Mouse (Mus musculus): ENCODE measurements around the gene Evc2. TPM values are rescaled to one million over a fixed set of nuclear protein-coding genes. Genes with fewer than 3 reads are reported as not detected.

Evc2 gene
- polyA plus RNA-seq (2021; fragmentation: Nextera tagmentation) = 5.3 and 6.0 TPM in 2 replicates
- long read RNA-seq, experiment 1, full-length matches to known transcripts = 18 of 34 reads
- long read RNA-seq, experiment 1, partial matches to known transcripts = 7 of 34 reads
- long read RNA-seq, experiment 1, other reads (novel, unspliced or antisense) = 9 of 34 reads
- long read RNA-seq, experiment 2, full-length matches to known transcripts = 2 of 10 reads
- long read RNA-seq, experiment 2, partial matches to known transcripts = 5 of 10 reads
- long read RNA-seq, experiment 2, other reads (novel, unspliced or antisense) = 3 of 10 reads

GRCm38 (mm10) chr5:37338288-37338687 lies at the start of gene Evc2:
Evc2 (plus strand) TSS chr5:37338499.

GRCm38 (mm10) chr5:37336485-37337105 lies 1.7 kb upstream of the Evc2 start, which contains the start of gene Evc:
Evc (minus strand) TSS chr5:37336894.

Other genes with a start within 250 kb of the Evc2 start
- gene Crmp1, start 96.6 kb upstream of the Evc2 start, polyA plus RNA-seq (2021; fragmentation: Nextera tagmentation) = 88.5 and 101 TPM in 2 replicates
- gene Evc, start 1.6 kb upstream of the Evc2 start, polyA plus RNA-seq (2021; fragmentation: Nextera tagmentation) = 1.5 and 2.2 TPM in 2 replicates

Data from left cerebral cortex, adult 6 months (tissue).